Mouse (Mus musculus) left cerebral cortex, postnatal 25 days (tissue): ENCODE measurements around the gene Gm15128. TPM values are rescaled to one million over a fixed set of nuclear protein-coding genes. Genes with fewer than 3 reads are reported as not detected.
"Not testable (repeated sequence)": the region's sequence is repeated elsewhere in the genome, so short reads cannot be mapped to it uniquely, and the experiment has no call there.

Experiments used
- DNase-seq, 2 experiments: peaks; one replicate each; pipeline ENCODE4 v3.0.0; 2022; ENCODE audit warnings: low spot score in 2 of 2, mixed read lengths in 1 of 2
- intact Hi-C: fragments of 180-260 bp; cut with DNase I; formaldehyde crosslinking; loops from one replicate; pipeline ENCODE4 v1.15.1; 2025
- total RNA-seq, 2 experiments: library from RNA; stranded (reverse); gene quantifications; 2 replicates each; pipeline ENCODE4 v1.2.3; 2021

The Gm15128 gene
- total RNA-seq: not detected

GRCm38 (mm10) chrX:147765691-147766090 lies at the start of gene Gm15128:
Gene Gm15128, plus strand, starts transcription at chrX:147765991.
- DNase-seq, intact Hi-C loops: not testable (repeated sequence)

Other genes with a start within 250 kb of the Gm15128 start
- 10 to 100 TPM; 22.0 to 26.0 TPM for gene Lrch2, start 211.9 kb upstream of the Gm15128 start, total RNA-seq
- not detected for gene Gm15080, start 227.0 kb downstream of the Gm15128 start, total RNA-seq